Mouse (Mus musculus) stomach, embryonic 16.5 days (tissue): ENCODE results near the gene Wbp1l. TPM values are rescaled to one million over a fixed set of nuclear protein-coding genes. Genes with fewer than 3 reads are reported as not detected.

ENCODE experiments used
- polyA plus RNA-seq: library from polyadenylated mRNA; unstranded; fragments of >200 nt; fragmentation: Nextera tagmentation; extraction: Ambion mirVana; gene quantifications from 2 replicates; pipeline ENCODE4 v1.2.1, GENCODE M21; 2015

Gene Wbp1l
- polyA plus RNA-seq, 1 experiment from 2014 or later, result 37.1 TPM

Other genes with a start within 250 kb of the Wbp1l start
- gene 2310034G01Rik, start 248.8 kb upstream of the Wbp1l start, polyA plus RNA-seq, result 1.7 and 1.8 TPM in 2 replicates
- 135 and 146 TPM in 2 replicates for gene Actr1a, start 203.3 kb upstream of the Wbp1l start, polyA plus RNA-seq
- gene Sufu, start 202.2 kb upstream of the Wbp1l start, polyA plus RNA-seq, result 26.4 and 27.4 TPM in 2 replicates
- 11.8 and 16.2 TPM in 2 replicates for gene Trim8, start 97.4 kb upstream of the Wbp1l start, polyA plus RNA-seq
- gene Arl3, start 25.9 kb upstream of the Wbp1l start, polyA plus RNA-seq, result 98.1 and 105 TPM in 2 replicates
- 16.6 and 19.3 TPM in 2 replicates for gene Sfxn2, start 25.7 kb upstream of the Wbp1l start, polyA plus RNA-seq
- gene Cyp17a1, start 74.1 kb downstream of the Wbp1l start, polyA plus RNA-seq, result 0.09 TPM in 1 of 2 replicates, not detected in the other
- gene Borcs7, start 90.8 kb downstream of the Wbp1l start, polyA plus RNA-seq, result 14.1 and 15.3 TPM in 2 replicates
- 26.6 and 28.1 TPM in 2 replicates for gene As3mt, start 108.4 kb downstream of the Wbp1l start, polyA plus RNA-seq
- gene Cnnm2, start 162.5 kb downstream of the Wbp1l start, polyA plus RNA-seq, result 1.5 TPM in 2 replicates